Mouse (Mus musculus) ovary, postnatal 14 days (tissue): Measurements from ENCODE around the gene Olfr1508.
"Not testable (repeated sequence)": the region's sequence is repeated elsewhere in the genome, so short reads cannot be mapped to it uniquely, and the experiment has no call there.

Source experiments
- DNase-seq: peaks from one replicate; pipeline ENCODE4 v3.0.0; 2022; ENCODE audit warnings: low spot score

Gene Olfr1508

GRCm38 (mm10) chr14:52467395-52467794, at the start of gene Olfr1508:
Gene Olfr1508, minus strand, starts transcription at chr14:52467495.
- no peak for DNase-seq

DNA sequence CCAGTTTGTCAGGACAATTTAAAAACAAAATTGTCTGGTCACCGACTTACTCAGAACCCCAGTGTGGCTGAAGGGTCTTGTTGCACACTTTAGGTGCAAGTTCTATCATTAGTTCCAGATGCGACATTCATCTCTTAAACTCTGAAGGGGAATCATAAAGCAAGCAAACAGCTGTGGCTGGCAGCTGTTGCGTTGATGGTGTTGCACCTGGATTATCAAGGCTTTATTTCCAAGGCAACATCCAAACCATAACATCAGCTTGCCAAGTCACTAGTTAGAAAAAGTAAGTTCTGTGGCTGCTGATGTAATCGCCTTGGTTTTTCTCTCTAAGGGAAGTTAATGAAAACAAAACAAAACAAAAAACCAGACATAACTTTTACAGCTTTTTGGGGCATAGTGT, 28.2 kb upstream of the Olfr1508 start, which contains the start of gene Olfr1507:
Gene Olfr1507, minus strand, starts transcription at position 234 of the 400 bp plus-strand sequence.
- DNase-seq = no peak

- no peak for DNase-seq
Observed at GRCm38 (mm10) chr14:52465738-52466137, 1.6 kb downstream of the Olfr1508 start.

DNA sequence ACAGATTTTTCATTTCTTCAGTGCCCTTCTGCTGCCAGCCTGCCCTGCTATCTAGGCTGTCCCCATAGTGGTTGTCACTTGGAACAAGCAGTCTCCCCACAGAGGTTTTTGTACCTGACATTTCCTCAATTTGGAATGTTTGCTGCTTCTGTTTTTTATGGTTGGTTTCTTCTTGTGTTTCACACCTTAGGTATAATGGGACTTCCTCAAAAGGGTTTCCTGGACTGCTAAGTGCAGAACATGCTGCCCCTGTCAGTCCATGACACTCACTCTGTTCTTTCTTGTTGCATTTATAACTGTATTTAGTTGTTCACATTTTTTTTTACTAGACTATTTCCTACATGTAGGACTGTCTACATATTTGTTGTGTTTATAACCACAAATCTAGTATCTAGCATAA, 5.4 kb downstream of the Olfr1508 start:
- DNase-seq = no peak

DNA sequence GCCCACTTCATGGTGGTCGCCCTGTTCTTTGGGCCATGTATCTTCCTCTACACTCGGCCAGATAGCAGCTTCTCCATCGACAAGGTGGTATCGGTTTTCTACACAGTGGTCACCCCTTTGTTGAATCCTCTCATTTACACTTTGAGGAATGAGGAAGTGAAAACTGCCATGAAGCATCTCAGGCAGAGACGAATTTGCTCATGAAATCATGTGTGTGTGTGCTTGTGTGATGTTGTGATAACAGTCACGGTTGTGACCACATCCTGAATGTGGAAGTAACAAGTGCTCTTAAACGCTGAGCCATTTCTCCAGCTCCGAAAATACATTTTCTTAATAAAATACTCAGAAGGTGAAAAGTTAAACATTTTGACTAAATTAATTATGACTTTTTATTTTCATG, 16.2 kb downstream of the Olfr1508 start:
- no peak for DNase-seq

DNA sequence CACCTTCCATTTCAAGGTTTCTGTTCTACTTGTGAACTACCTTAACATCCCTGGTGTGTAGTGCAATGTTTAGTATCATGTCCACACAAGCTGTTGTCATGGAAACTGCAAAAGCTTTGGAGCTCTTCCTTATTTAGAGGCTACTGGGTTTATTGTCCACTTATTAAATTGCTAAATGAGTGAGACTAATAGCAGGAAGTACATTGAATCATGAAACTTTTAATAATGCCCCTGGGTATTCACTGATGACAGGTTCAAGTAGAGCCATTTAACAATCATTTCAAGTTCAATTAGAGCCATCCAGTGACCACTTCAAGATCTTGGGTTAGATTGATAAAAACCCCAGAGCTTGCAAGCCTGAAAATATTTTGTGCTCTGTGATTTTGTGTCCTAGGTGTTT, 24.6 kb downstream of the Olfr1508 start, which contains the start of gene Olfr1509:
Gene Olfr1509, plus strand, starts transcription at position 301 of the 400 bp plus-strand sequence.
- DNase-seq = no peak

GRCm38 (mm10) chr14:52427686-52428085, 39.6 kb downstream of the Olfr1508 start:
- DNase-seq = no peak

- no peak for DNase-seq
Observed at GRCm38 (mm10) chr14:52414273-52414672, 53.0 kb downstream of the Olfr1508 start, which contains the start of gene Olfr1510. Gene Olfr1510, minus strand, starts transcription at chr14:52414373.

- not testable (repeated sequence) for DNase-seq
Observed at GRCm38 (mm10) chr14:52410142-52410919, 57.0 kb downstream of the Olfr1508 start.
